Mouse (Mus musculus) neural tube, embryonic 12.5 days (tissue): ENCODE results near the gene Serpinb6b. TPM values are rescaled to one million over a fixed set of nuclear protein-coding genes. Genes with fewer than 3 reads are reported as not detected.
"Not testable (repeated sequence)": the region's sequence is repeated elsewhere in the genome, so short reads cannot be mapped to it uniquely, and the experiment has no call there.

ENCODE experiments used
- ATAC-seq: fragments of 200-750 bp; cut with Nextera tagmentation; 2 replicates; pipeline ENCODE4 v1.8.0; 2017; ENCODE audit warnings: low read depth, mild to moderate bottlenecking, moderate TSS enrichment, moderate library complexity; ENCODE audit not compliant: low FRiP score
- H3K27ac ChIP-seq: fragments of 300-500 bp; sonication (generic); 2 replicates; pipeline ENCODE4 v1.5.1; 2016
- H3K27me3 ChIP-seq: fragments of 300-500 bp; sonication (generic); replicated peaks from 2 replicates; pipeline ENCODE4 v1.6.1; 2016; ENCODE audit warnings: mild to moderate bottlenecking
- H3K36me3 ChIP-seq: fragments of 300-500 bp; sonication (generic); 2 replicates; pipeline ENCODE4 v1.6.1; 2016; ENCODE audit warnings: mild to moderate bottlenecking
- H3K4me1 ChIP-seq: fragments of 300-500 bp; sonication (generic); 2 replicates; pipeline ENCODE4 v1.6.1; 2016
- H3K4me2 ChIP-seq: fragments of 300-500 bp; sonication (generic); replicated peaks from 2 replicates; pipeline ENCODE4 v1.6.1; 2016; ENCODE audit warnings: mild to moderate bottlenecking
- H3K4me3 ChIP-seq: fragments of 300-500 bp; sonication (generic); 2 replicates; pipeline ENCODE4 v1.5.1; 2016
- H3K9ac ChIP-seq: fragments of 300-500 bp; sonication (generic); 2 replicates; pipeline ENCODE4 v1.6.1; 2016; ENCODE audit warnings: mild to moderate bottlenecking
- H3K9me3 ChIP-seq: fragments of 300-500 bp; sonication (generic); 2 replicates; pipeline ENCODE4 v1.6.1; 2016; ENCODE audit warnings: mild to moderate bottlenecking
- WGBS: fragments of 180-500 bp; shearing (Covaris S2); methylation state at CpG from one replicate; pipeline ENCODE4 v1.1.7; 2016; 5-methylcytosine and 5-hydroxymethylcytosine counted together
- polyA plus RNA-seq: library from polyadenylated mRNA; unstranded; fragments of >200 nt; fragmentation: Nextera tagmentation; extraction: Ambion mirVana; gene quantifications from 2 replicates; pipeline ENCODE4 v1.2.1, GENCODE M21; 2016

The Serpinb6b gene
- polyA plus RNA-seq: 0.24 and 0.32 TPM in 2 replicates

DNA sequence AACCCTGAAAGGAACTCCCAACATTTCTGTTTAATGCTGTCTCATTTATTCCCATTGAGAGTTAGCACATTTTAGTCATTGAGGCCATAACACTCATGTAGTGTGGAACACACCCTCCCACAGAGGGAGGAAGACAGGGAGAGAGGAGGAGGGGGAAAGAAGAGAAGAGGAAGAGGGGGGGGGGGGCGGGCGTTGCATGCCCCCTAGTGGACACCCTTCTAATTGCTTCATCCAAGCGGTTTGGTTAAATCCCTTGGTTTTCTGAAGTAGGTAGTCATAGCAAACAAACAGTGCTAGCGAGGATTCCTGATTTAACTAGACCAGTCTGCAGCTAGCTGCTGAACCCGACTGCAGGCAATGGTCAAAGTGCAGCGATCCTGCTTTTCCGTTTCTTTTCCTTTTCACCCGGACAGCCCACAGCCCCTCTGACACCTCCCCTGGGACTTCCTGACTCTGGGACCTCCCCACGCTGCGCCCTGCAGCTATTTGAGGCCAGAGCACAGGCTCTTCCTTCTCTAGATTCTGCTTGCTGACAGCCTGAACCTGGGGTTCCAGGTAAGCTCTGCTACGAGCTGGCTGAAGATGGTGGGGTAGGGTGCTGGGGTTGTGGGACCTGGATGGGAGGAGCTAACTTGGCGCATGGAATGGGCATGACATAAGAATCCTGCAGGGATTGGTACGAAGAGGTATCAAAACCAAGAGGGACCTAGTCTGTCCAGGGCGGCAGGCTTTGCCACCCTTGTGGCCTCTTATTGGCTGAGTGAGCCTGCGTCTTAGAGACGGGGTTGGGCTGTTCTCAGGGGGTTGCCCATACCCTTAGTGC is at the start of gene Serpinb6b:
Gene Serpinb6b, plus strand, starts transcription at position 221 of the 823 bp plus-strand sequence.
- H3K4me1 ChIP-seq: no peaks in the 10 kb centered on the region
- no peak within 1 kb of the TSS for H3K9ac ChIP-seq
- WGBS: 50% methylated on average over 16 of the region's 16 CpGs

DNA sequence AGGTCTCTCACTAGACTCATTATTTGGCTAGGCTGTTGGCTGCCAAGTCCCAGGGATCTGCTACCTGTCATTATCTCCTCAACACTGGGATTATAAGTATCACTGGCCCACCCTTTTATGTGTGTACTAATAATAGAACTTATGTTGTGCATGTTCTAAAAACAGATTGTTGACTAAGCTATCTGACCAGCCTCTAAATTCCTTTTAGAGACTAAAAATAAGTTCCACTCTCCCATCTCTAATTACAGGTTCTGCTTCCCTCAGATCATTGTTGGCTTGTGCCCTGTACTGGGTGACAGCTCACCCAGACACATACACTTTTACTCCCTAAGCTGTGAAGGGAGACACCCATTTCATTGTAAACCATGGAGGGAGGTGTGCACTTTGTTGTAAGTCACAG is 42.4 kb upstream of the Serpinb6b start:
- no peaks in the 10 kb centered on the region for H3K4me1 ChIP-seq
- no peak overlapping the region for H3K4me2 ChIP-seq
- no peaks in the 10 kb centered on the region for H3K27me3 ChIP-seq
- no peak overlapping the region for H3K4me3 ChIP-seq
- no peak overlapping the region for H3K9ac ChIP-seq
- no peaks in the 10 kb centered on the region for H3K9me3 ChIP-seq
- ATAC-seq: no peak
- no peak overlapping the region for H3K27ac ChIP-seq
- no peaks in the 10 kb centered on the region for H3K36me3 ChIP-seq

More for the DNA sequence above, at the start of gene Serpinb6b:
- no peaks in the 10 kb centered on the region for H3K36me3 ChIP-seq
- no peaks in the 10 kb centered on the region for H3K9me3 ChIP-seq
- H3K4me2 ChIP-seq: peak within 1 kb of the TSS; percentile 46
- no peak within 1 kb of the TSS for H3K27ac ChIP-seq
- no peaks in the 10 kb centered on the region for H3K27me3 ChIP-seq
- ATAC-seq: peak; percentile 29; the same call in 1 of the 2 replicates
- H3K4me3 ChIP-seq: no peak within 1 kb of the TSS

DNA sequence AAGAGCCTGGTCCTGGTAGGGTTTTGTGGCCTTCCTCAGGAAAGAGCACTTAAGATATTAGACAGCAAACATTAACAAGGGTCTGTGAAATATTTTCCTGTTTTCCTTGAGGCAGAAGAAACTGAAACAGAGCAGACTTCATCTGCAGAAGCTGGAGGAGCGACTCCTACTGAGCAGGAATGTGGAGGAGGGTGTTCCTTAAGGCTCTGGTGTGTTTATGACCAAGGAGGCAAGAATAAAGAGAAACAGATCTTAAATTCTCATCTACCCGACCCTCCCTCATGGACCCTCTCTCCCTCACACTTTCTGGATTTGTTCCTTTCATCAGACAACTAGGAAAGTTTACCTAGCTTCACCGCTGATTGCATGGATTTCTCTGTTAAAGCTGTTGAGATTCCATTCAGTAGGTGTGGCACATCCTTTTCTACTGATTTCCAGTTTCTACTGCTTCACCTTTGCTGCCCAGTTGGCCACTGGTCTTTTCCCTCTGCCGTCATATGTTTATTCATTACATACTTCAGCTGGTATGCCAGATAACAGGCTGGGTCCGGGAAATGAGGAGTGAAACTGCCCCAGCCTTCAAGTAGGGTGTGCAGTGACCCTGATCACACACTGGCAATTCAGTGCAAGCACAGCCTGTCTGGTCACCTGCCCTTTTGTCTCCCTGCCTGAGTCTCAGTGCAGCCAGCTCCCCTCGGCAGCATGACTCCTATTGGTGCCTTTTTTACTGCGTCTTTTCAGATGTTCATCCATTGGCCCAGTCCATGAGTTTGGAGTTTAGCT is 40.2 kb upstream of the Serpinb6b start:
- 60% methylated on average over 7 of the region's 7 CpGs for WGBS
- no peak overlapping the region for H3K4me3 ChIP-seq
- no peak for ATAC-seq

DNA sequence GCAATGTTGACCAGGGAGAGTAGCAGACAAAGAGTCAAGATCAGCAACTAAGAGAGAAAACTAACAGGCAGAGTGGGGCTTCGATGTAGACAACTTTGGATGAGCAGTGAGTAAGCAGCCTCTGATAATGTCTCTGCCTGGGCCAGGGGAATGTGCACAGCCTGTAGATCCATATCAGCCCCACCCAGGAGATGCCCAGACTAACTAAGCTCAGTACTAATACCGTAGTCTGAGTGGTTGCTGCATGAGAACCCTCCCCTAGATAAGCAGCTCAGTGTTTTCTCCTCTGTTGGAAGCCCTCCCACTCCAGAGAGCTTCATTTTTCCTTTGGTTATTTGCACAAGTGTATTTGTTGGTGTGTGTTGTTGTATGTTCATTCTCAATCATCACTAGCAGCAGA is 38.3 kb upstream of the Serpinb6b start:
- ATAC-seq: no peak

More for the DNA sequence above, 40.2 kb upstream of the Serpinb6b start:
- no peaks in the 10 kb centered on the region for H3K27me3 ChIP-seq
- H3K4me2 ChIP-seq: no peak overlapping the region
- no peak overlapping the region for H3K9ac ChIP-seq
- H3K4me1 ChIP-seq: no peaks in the 10 kb centered on the region
- no peaks in the 10 kb centered on the region for H3K36me3 ChIP-seq
- H3K9me3 ChIP-seq: no peaks in the 10 kb centered on the region
- H3K27ac ChIP-seq: no peak overlapping the region

DNA sequence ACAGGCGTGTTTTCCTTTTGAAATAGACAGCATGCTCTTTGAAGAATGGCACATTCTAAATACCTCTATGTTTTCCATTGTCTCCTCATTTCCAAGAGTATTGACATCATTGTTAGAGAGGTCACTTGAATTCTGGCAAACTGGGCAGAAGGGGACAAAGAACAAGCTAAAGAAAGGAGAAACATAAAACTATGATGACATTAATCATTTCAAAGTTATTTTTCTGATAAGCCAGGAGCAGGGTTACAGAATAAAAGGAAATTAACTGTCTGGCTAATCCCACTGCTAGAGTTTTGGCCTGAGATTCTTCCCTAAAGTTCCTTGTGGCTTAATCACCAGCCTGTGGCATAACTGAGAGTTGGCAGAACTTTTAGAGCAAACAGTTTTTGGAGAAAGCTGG is 37.8 kb upstream of the Serpinb6b start:
- no peak overlapping the region for H3K27ac ChIP-seq
- no peak overlapping the region for H3K9ac ChIP-seq
- no peaks in the 10 kb centered on the region for H3K4me1 ChIP-seq
- H3K9me3 ChIP-seq: no peaks in the 10 kb centered on the region
- H3K36me3 ChIP-seq: no peaks in the 10 kb centered on the region
- no peak for ATAC-seq
- H3K4me2 ChIP-seq: no peak overlapping the region
- 72% methylated on average over 1 of the region's 1 CpGs for WGBS
- H3K4me3 ChIP-seq: no peak overlapping the region
- H3K27me3 ChIP-seq: no peaks in the 10 kb centered on the region

More for the DNA sequence above, 38.3 kb upstream of the Serpinb6b start:
- Histone ChIP-seq H3K4me2 (no peak overlapping the region), H3K36me3 (no peaks in the 10 kb centered on the region), H3K4me3 (no peak overlapping the region), H3K9ac (no peak overlapping the region), H3K27me3 (no peaks in the 10 kb centered on the region), H3K27ac (no peak overlapping the region), H3K9me3 (no peaks in the 10 kb centered on the region), H3K4me1 (no peaks in the 10 kb centered on the region)
- 88% methylated on average over 2 of the region's 2 CpGs for WGBS

DNA sequence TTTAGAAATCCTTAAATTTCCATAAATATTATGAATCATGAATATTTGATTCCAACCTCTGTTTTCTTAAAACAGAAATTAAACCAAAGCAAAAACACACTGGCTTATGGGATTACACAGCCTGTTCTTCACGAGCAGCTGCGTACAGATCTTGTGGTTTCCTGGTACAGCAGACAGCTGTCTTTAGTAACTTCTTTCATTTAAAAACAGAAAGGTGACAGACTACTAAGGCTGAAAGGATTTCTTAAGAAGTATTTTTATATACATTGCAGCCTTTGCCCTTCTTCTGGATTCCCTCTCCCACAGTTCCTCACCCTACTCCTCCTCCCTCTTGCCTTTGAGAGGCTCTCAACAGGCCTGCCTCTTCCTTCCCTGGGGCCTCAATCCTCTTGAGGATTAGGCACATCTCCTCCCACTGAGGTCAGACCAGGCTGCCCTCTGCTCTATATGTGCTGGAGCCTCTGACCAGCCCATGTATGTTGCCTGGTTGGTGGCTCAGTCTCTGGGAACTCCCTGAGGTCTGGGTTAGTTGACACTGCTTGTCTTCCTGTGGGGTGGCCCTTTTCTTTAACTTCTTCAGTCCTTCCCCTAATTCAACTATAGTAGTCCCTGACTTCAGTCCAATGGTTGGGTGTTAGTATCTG is 35.8 kb upstream of the Serpinb6b start:
- ATAC-seq: no peak

DNA sequence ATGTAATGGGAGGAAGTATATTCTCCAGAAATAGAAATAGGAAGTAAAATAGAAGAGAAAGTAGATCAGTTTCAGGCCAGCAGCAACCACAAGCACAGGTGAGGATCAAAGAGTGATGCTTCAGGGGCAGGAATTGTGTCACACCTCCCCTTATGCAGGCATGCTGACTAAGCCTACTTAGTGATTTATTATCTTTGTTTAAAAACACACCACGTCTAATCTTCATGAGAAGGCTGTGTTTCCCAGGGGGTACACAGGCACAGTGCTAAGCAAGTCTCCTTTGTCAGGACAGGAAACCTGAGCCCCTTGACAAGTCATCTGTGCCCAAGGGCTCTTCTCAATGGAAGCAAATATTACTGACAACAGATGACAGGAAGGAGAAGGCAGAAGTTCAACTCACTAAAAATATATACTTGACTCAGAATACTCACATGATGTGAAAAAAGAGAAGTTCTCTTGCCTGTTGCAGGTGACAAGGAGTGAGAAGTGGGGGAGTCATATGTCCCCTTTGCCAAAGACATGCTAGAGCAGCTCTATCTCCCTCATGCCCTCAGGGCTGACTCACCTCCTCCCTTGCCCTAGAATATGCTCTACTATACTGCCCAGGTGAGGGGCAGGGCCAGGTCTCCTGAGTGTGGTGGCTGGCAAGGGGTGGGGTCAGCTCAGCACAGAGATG is 30.2 kb upstream of the Serpinb6b start:
- Histone ChIP-seq H3K27me3 (no peaks in the 10 kb centered on the region), H3K4me1 (no peaks in the 10 kb centered on the region), H3K4me2 (no peak overlapping the region), H3K9me3 (no peaks in the 10 kb centered on the region), H3K27ac (no peak overlapping the region), H3K4me3 (no peak overlapping the region), H3K9ac (no peak overlapping the region), H3K36me3 (no peaks in the 10 kb centered on the region)
- ATAC-seq: no peak
- 51% methylated on average over 1 of the region's 1 CpGs for WGBS

More for the DNA sequence above, 35.8 kb upstream of the Serpinb6b start:
- Histone ChIP-seq H3K4me3 (no peak overlapping the region), H3K4me2 (no peak overlapping the region), H3K4me1 (no peaks in the 10 kb centered on the region), H3K36me3 (no peaks in the 10 kb centered on the region), H3K27me3 (no peaks in the 10 kb centered on the region), H3K27ac (no peak overlapping the region), H3K9me3 (no peaks in the 10 kb centered on the region), H3K9ac (no peak overlapping the region)
- WGBS: 92% methylated on average over 2 of the region's 2 CpGs

DNA sequence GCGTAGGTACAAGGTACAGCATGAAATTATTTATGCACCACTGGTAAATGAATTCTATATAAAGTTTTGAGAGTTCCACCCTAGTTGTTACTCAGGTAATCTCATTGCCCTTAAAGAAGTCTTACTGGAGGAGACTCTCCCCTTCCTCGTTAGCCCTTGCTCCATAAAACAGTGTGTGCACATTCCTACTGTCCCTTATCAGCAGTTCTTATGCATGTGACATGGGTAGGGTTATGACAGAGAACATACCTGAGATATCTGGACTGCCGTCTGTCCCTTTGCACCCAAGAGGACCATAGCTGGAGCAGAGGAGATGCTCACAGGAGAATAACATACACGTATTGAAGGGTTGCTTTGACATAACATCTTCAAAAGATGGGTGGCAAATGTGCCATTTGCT is 26.7 kb upstream of the Serpinb6b start:
- WGBS: 86% methylated on average over 4 of the region's 4 CpGs
- H3K4me2 ChIP-seq: not testable (repeated sequence)

DNA sequence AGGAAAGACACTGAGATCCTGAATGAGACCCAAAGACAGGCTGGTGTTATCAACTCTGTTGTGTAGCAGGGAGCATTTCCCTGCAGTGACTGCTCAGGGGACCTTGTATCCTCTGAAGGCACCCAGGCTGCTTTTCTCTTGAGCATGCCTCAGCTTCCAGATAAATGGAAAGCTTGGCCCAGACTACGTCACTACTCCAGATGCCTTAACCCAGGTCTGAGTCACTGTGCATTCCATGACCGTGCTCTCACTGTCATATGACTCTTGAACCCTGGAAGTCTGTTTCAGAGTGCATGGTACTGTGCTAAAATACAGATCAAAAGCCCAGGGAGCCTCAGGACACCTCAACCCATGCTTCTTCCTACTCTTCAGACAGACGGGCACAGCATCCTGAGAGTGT is 25.8 kb upstream of the Serpinb6b start:
- H3K4me3 ChIP-seq, H3K9me3 ChIP-seq, H3K9ac ChIP-seq, H3K4me2 ChIP-seq, H3K27me3 ChIP-seq, H3K4me1 ChIP-seq, ATAC-seq, H3K36me3 ChIP-seq, H3K27ac ChIP-seq: not testable (repeated sequence)
- 84% methylated on average over 3 of the region's 3 CpGs for WGBS

More for the DNA sequence above, 26.7 kb upstream of the Serpinb6b start:
- not testable (repeated sequence) for H3K27ac ChIP-seq, H3K36me3 ChIP-seq, H3K27me3 ChIP-seq, H3K9ac ChIP-seq, H3K4me3 ChIP-seq, H3K9me3 ChIP-seq, H3K4me1 ChIP-seq, ATAC-seq

DNA sequence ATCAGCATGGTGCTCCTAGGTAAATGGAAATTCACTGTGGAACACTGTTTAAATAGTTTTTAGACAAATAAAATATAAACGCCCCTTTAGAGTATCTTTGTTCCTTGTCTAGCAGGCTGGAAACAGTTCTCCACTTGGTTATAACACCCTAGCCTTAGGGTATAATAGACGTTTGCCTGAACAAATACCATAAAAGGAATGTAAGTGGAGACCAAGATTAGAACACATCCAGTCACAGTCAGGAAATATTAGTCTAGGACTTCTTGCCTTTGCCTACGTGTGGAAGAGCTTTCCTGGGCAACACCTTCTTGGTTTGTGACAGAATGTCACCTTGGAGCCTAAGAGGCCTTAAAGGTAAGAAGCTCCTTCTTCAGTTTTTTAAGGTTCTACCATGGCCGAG is 8.5 kb upstream of the Serpinb6b start:
- Histone ChIP-seq H3K9ac (no peak overlapping the region), H3K4me1 (no peaks in the 10 kb centered on the region), H3K27ac (no peak overlapping the region), H3K36me3 (no peaks in the 10 kb centered on the region), H3K4me3 (no peak overlapping the region), H3K9me3 (no peaks in the 10 kb centered on the region), H3K27me3 (no peaks in the 10 kb centered on the region), H3K4me2 (no peak overlapping the region)
- ATAC-seq: no peak
- WGBS: 73% methylated on average over 4 of the region's 4 CpGs

DNA sequence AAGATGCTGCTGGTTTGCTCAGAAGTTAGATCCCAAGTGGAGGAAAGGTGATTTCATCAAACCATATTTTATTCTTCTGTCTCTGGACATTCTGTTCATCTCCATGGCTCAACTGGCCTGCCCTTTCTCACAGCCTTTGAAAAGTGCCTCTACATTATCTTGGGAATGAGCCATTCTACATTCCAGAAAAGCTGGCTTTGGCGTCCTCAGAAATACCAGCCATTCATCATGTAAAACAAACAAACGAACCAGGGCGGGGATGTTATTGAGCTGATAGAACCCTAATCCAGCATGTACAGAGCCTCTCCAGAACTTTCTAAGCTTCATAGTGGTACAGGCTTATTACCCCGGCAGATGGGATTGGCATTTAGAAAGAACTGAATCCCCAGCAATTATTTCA is 7.1 kb upstream of the Serpinb6b start:
- no peak overlapping the region for H3K9ac ChIP-seq
- H3K4me1 ChIP-seq: no peaks in the 10 kb centered on the region
- H3K4me3 ChIP-seq: no peak overlapping the region
- no peaks in the 10 kb centered on the region for H3K9me3 ChIP-seq
- no peaks in the 10 kb centered on the region for H3K27me3 ChIP-seq
- H3K27ac ChIP-seq: no peak overlapping the region
- no peak overlapping the region for H3K4me2 ChIP-seq
- WGBS: 85% methylated on average over 4 of the region's 4 CpGs
- no peak for ATAC-seq
- no peaks in the 10 kb centered on the region for H3K36me3 ChIP-seq

DNA sequence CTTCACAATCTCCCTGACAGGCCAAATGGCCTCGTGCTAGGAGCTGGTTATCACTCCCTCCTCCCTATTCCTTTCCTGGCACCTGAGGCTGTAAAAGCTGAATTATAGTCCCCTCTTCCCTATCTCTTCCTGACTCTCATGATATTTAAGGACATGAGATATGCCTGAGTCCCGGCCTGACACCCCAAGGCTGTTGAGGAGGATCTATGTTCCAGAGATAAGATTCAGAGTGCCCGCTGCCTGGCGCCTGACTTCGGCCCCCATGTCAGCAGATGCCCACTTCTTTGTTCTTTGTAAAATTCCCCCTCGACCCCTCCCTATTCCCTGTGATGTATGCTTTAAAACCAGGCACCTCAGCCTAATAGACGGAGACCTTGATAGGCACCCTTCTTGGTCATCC is 6.5 kb upstream of the Serpinb6b start:
- not testable (repeated sequence) for H3K4me2 ChIP-seq, H3K4me3 ChIP-seq, H3K36me3 ChIP-seq, H3K27me3 ChIP-seq, H3K9ac ChIP-seq, ATAC-seq, H3K27ac ChIP-seq, H3K9me3 ChIP-seq, H3K4me1 ChIP-seq
- WGBS: 87% methylated on average over 7 of the region's 7 CpGs
